Mouse (Mus musculus) spleen, postnatal 36 days (tissue): ENCODE measurements around the gene Hoxb5.

Source experiments
- DNase-seq, 2 experiments: peaks; one replicate each; pipeline ENCODE4 v3.0.0; 2022; ENCODE audit warnings: low spot score in 2 of 2, mixed read lengths in 1 of 2

Hoxb5 gene

GRCm38 (mm10) chr11:96338957-96339855 is 36.1 kb downstream of the Hoxb5 start:
- DNase-seq, result no peak

- DNase-seq, result no peak
Measured at GRCm38 (mm10) chr11:96340698-96341365, 37.7 kb downstream of the Hoxb5 start.

GRCm38 (mm10) chr11:96341701-96342575 is 38.8 kb downstream of the Hoxb5 start:
- no peak for DNase-seq

- no peak for DNase-seq
Measured at GRCm38 (mm10) chr11:96342576-96342930, 39.4 kb downstream of the Hoxb5 start.

- no peak for DNase-seq
Measured at GRCm38 (mm10) chr11:96343206-96343745, 40.1 kb downstream of the Hoxb5 start.

- DNase-seq, result no peak
Measured at GRCm38 (mm10) chr11:96344061-96344877, 41.1 kb downstream of the Hoxb5 start.

GRCm38 (mm10) chr11:96344878-96345159 is 41.7 kb downstream of the Hoxb5 start:
- DNase-seq, result no peak

- no peak for DNase-seq
Measured at GRCm38 (mm10) chr11:96345220-96345892, 42.2 kb downstream of the Hoxb5 start.

- no peak for DNase-seq
Measured at GRCm38 (mm10) chr11:96345893-96346806, 43.0 kb downstream of the Hoxb5 start.

GRCm38 (mm10) chr11:96346916-96347520 is 43.9 kb downstream of the Hoxb5 start:
- DNase-seq, result no peak

GRCm38 (mm10) chr11:96347717-96348116 is 44.6 kb downstream of the Hoxb5 start:
- DNase-seq, result no peak

- no peak for DNase-seq
Measured at GRCm38 (mm10) chr11:96348141-96348928, 45.2 kb downstream of the Hoxb5 start.

- no peak for DNase-seq
Measured at GRCm38 (mm10) chr11:96348988-96349387, 45.9 kb downstream of the Hoxb5 start.

GRCm38 (mm10) chr11:96349491-96350340 is 46.6 kb downstream of the Hoxb5 start:
- DNase-seq, result no peak

GRCm38 (mm10) chr11:96350341-96350624 is 47.1 kb downstream of the Hoxb5 start, which contains the start of gene Hoxb2:
TSS of gene Hoxb2 (plus strand) at chr11:96350525.
- DNase-seq, result no peak

- DNase-seq, result no peak
Measured at GRCm38 (mm10) chr11:96350791-96351190, 47.7 kb downstream of the Hoxb5 start.

GRCm38 (mm10) chr11:96351312-96351711 is 48.2 kb downstream of the Hoxb5 start:
- no peak for DNase-seq
